Mouse (Mus musculus): ENCODE results near the gene Nupr1l. TPM values are rescaled to one million over a fixed set of nuclear protein-coding genes. Genes with fewer than 3 reads are reported as not detected.

Gene Nupr1l
- total RNA-seq, 2 experiments from 2014 or later: 0.48 to 0.82 TPM

DNA sequence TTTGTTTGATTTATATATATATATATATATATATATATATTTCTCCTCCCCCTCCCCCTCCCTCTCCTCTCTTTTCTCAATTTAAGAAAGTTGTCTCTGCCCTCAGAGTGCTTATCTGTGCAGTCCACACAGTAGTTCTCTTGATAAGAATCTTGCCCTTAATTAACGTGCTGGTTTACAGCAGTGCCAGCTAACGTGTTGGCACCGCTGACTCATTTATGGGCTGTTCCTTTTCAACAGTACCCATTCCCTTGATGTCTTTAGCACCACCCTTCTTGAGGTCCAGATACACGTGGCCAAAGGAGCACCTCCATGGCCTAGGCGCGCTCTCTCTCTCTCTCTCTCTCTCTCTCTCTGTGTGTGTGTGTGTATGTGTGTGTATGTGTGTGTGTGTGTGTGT is 47.5 kb downstream of the Nupr1l start:
- DNase-seq: no peak
- intact Hi-C loops (cut with DNase I): no loop called here

DNA sequence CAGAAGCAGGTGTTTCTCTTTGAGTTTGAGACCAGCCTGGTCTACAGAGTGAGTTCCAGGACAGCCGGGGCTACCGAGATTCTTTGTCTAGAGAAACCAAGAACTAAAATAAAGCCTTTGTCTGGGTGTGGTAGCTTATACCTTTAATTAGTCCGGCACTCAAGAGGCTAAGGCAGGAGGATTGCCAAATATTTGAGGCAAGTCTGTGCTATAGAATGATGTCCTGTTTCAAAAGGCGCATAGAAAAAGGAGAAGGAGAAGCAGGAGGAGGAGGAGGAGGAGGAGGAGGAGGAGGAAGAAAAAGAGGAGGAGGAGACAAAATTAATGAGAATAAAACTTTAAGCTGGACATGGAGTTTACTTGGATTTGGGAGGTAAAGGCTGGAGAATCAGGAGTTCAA is 54.9 kb downstream of the Nupr1l start:
- intact Hi-C loops (cut with DNase I): no loop called here
- no peak for DNase-seq

Other genes with a start within 250 kb of the Nupr1l start
- gene Zfp11, start 238.4 kb upstream of the Nupr1l start, total RNA-seq (2021): 1 to 10 TPM; 4.0 to 4.2 TPM
- not detected for gene Sept14, start 200.0 kb upstream of the Nupr1l start, total RNA-seq (2021)
- gene Mrps17, start 193.0 kb upstream of the Nupr1l start, total RNA-seq (2021): 10 to 100 TPM; 88.6 to 91.5 TPM
- 100 to 1,000 TPM; 591 to 619 TPM for gene Nipsnap2, start 183.5 kb upstream of the Nupr1l start, total RNA-seq (2021)
- gene Psph, start 121.1 kb upstream of the Nupr1l start, total RNA-seq (2021): 10 to 100 TPM; 12.4 to 15.9 TPM
- 10 to 100 TPM; 15.2 to 15.6 TPM for gene Sumf2, start 61.6 kb upstream of the Nupr1l start, total RNA-seq (2021)
- 100 to 1,000 TPM; 922 to 943 TPM for gene Chchd2, start 21.1 kb upstream of the Nupr1l start, total RNA-seq (2021)
- under 1 TPM; 0.89 to 0.97 TPM for gene Zbed5, start 12.8 kb upstream of the Nupr1l start, total RNA-seq (2021)
- 1 to 10 TPM; 3.2 to 5.7 TPM for gene Phkg1, start 10.0 kb upstream of the Nupr1l start, total RNA-seq (2021)
- gene Vkorc1l1, start 33.4 kb downstream of the Nupr1l start, total RNA-seq (2021): 10 to 100 TPM; 18.5 to 19.9 TPM
- 10 to 100 TPM; 24.5 to 25.4 TPM for gene Gusb, start 94.5 kb downstream of the Nupr1l start, total RNA-seq (2021)
- 10 to 100 TPM in 1 of 2 experiments, 1 to 10 TPM in 1; 9.6 to 10.0 TPM for gene Asl, start 120.7 kb downstream of the Nupr1l start, total RNA-seq (2021)
- 10 to 100 TPM; 14.9 to 15.1 TPM for gene Crcp, start 120.8 kb downstream of the Nupr1l start, total RNA-seq (2021)
- 10 to 100 TPM; 22.5 to 24.8 TPM for gene Tpst1, start 164.8 kb downstream of the Nupr1l start, total RNA-seq (2021)
- gene Kctd7, start 236.3 kb downstream of the Nupr1l start, total RNA-seq (2021): 1 to 10 TPM; 2.5 to 3.9 TPM